Mouse (Mus musculus) forelimb bud, embryonic 11.5 days (tissue): ENCODE data around the gene Cyyr1.

Source experiments
- DNase-seq: peaks from one replicate; pipeline ENCODE4 v3.0.0-alpha.2; 2012; ENCODE audit warnings: low read depth, low spot score

Cyyr1 gene

DNA sequence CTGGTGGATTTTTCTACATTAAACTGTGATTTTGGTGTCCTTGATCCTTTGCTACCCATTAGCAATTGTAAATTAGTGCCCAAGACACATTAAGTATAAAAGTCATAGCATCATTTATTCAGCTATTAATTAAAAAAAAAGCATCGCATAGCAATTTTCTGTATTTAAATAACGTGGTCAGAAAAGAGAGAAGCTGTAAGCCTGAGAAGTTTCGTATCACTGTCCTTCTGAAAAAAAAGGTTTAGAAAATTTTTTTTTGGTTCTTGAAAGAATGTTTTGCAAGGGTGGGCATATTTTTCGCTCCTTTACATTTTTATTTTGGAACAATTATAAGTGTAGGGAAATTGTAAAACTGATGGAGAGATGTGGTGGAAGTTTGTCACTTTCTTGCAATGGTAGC is 83.1 kb downstream of the Cyyr1 start:
- DNase-seq: no peak

DNA sequence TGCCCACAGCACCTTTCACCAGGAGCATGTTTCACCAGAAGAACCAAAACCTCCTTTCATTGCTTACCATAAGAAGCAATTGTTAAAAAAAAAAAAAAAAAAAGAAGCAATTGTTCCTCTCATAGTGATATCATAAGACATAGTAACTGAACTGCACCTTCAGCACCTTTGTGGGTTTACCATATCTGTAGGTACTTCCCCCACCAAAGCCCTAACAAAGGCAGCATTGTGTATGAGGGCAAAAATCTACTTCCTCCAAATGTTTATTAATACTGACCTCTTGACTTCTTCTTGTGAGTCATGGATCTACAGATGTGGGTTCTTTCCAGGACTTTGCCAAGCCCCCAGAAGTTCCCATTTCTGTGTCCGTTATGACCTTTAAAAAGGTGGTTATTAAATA is 98.2 kb downstream of the Cyyr1 start:
- DNase-seq: no peak

DNA sequence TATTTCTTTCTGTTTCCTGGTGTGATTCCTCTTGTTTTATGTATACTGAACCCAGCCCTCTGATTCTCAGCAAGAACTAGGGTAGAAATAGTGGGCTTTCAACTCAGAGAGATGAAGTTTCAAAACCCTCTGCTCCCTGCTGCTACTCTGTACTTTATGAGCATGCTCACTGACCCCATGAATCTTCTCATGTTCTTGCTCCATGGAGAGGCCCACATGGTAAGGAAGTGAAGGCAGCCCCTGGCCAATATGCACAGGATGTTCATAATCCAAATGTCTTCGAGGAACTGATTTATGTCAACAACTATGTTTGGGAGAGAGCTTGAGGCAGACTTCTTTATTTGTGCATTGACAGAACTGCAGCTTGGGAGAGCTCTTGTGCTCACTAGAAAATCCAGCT is 106.9 kb downstream of the Cyyr1 start:
- no peak for DNase-seq

DNA sequence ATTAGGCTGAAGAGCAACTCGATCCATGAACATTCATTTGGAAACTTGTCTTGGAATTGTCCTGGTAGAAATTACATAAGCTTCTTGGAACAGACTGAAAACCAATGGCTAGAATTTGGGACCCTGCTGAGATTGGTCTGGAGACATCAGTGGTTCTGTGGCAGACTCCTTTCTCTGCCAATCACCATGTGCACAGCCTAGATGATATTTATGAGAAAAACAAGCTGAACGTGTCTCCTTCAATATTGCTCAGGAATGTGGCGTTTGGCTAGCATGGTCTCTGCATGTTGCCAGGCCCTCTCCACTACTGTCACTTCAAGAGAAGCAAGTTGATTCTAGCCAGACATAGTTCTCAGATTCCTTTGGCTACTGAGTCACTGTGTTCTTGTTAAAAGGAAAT is 107.4 kb downstream of the Cyyr1 start:
- no peak for DNase-seq

DNA sequence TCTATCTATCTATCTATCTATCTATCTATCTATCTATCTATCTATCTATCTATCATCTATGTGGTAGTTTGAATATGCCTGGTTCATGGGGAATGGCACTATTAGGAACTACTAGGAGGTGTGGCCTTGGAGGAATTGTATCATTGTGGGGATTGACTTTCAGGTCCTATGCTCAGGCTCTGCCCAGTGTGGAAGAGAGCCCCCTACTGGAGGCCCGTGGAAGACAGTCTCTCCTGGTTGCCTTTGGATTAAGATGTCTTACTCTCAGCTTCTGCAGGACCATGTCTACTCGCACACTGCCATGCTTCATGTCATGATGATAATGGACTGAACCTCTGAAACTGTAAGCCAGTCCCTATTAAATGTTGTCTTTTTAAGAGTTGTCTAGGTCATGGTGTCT is 117.8 kb downstream of the Cyyr1 start:
- DNase-seq: no peak

DNA sequence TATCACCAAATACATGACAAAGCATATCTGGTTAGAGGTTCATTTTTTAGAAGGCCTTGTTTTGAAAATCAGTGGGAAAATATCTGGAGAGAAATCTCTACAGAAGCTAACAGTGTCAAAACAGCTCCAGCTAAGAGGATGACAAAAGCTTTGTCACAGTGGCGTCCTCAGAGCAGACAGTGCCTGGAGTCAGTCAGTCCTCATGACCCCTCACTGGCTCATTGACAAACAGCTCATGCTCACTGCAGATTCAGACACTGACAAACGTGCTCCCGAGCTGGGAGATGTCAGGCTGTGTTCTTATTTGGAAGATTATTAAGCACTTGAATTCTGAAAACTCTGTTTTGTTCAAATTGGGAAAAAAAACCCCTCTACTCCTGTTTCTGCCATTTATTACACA is 124.0 kb downstream of the Cyyr1 start:
- no peak for DNase-seq

DNA sequence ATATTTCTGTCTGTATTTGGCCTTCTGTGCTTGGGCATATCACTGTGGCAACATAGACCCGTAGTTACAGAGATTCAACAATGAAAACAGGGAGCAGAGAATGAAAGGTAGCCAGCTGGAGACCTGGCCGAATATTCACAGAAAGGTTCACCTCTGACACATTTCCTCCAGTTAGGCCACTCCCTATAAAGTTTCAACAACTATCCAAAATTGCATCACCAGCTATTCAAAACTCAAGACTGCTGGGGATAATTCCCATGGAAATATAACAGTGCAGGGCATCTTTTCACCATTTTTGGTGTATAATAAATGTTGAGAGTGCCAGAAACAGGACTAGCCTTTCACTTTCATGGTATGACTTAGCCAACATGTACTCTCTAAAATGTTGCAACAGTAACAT is 130.3 kb downstream of the Cyyr1 start:
- DNase-seq: no peak

DNA sequence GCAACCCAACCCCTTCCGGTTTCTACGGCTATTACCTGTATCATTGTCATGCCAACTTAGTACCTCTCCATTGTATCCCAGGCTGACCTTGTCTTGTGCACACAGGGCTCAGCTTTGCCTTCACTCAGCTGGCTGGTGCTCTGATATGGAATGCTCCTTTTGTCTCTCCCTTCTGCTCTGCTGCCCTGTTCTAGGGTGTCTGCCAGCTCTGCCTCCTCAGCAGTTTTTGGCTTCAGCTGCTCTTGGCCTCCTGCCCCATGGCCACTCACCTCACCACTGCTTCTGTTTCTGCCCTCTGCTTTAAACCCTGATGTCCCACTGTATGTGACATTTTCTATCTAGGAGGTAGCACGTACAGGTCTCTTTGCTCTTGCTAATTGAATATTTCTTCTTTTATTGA is 137.8 kb downstream of the Cyyr1 start:
- DNase-seq: no peak

DNA sequence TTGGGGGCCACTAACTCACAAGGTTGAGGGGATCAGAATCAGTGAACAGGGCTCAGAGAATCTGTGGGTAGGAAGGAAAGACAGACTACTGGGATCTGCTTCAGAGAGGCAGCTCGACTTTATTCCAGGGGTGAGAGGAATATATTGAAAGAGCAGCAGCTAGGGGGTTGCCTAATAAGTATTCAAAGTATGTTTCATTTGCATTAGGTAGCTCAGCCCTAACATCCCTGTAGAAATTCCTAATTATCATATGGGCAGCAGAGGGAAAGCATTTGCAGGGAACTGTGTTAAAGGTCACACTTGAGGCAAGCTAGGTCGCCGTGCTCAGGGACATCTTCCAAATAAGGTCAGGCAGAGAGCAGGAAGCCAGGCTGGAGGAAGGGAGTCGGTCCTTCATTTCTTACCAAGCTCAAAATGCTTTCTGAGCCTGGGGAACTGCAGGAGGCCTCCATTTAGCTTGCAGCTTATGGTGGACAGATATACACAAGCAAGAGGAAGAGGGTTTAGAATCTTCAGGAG is 159.7 kb downstream of the Cyyr1 start:
- DNase-seq: peak; percentile 17

DNA sequence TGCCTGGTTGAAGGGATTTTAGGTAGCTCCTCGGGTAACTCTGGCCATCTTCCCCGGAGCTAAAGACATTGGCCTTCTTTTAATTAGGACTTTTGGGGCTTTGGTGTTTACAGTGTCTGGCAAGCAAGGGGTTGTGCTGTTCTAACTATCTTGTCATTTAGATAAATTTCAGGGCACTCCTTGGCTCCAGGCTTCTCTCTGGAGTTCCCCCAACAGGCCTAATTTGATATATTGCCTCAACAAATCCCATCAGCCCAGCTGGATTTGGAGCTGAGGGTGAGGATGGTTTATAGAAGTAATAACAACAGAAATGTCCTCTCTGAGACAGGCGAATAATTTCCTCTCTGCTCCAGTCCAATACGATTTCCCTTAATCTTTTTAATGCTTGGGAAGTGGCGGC is 166.4 kb downstream of the Cyyr1 start:
- no peak for DNase-seq
